In genomic region chr1:175385581-175386235, GRCm38 (mm10) we compare ENCODE assay signal across 10 mouse cellular contexts.
DNase-seq lines count a peak whose midpoint lies in the region; ATAC-seq lines count a peak whose summit lies in the region.
"Had no signal": no experiment of that assay in that cellular context is flagged by ENCODE, and none has a peak within 500 bp of the region (broad histone marks: within the 10 kb centered on the region; RNA-seq: fewer than 3 reads in every experiment).

No protein-coding gene starts in this region.

- H3K9ac ChIP-seq in forebrain, embryonic 16.5 days (replicated peaks; ENCODE audit: low read depth, low read length), result no peak overlapping the region
- no peak overlapping the region for H3K9ac ChIP-seq in midbrain, embryonic 11.5 days (ENCODE audit: low read length)

- no peaks in the 10 kb centered on the region for H3K27me3 ChIP-seq in forebrain, embryonic 16.5 days (replicated peaks; ENCODE audit: control insufficient read depth, insufficient read depth, low read length)
- no peaks in the 10 kb centered on the region for H3K27me3 ChIP-seq in midbrain, embryonic 11.5 days (ENCODE audit: control insufficient read depth, insufficient read depth, low read length)

- H3K4me2 ChIP-seq in forebrain, embryonic 16.5 days (ENCODE audit: low read length), result no peak overlapping the region
- no peak overlapping the region for H3K4me2 ChIP-seq in midbrain, embryonic 11.5 days

- peaks cover 7% of the 10 kb centered on the region for H3K4me1 ChIP-seq in forebrain, embryonic 16.5 days (replicated peaks; ENCODE audit: control insufficient read depth, insufficient read depth, low read length)
- H3K4me1 ChIP-seq in midbrain, embryonic 11.5 days (ENCODE audit: control insufficient read depth, insufficient read depth, low read length), result peaks cover 6% of the 10 kb centered on the region; the same call in 1 of the 2 replicates

- H3K9me3 ChIP-seq in forebrain, embryonic 16.5 days (ENCODE audit: control insufficient read depth, low read length), result no peaks in the 10 kb centered on the region
- no peaks in the 10 kb centered on the region for H3K9me3 ChIP-seq in midbrain, embryonic 11.5 days (ENCODE audit: control insufficient read depth, low read length)

- H3K36me3 ChIP-seq in forebrain, embryonic 16.5 days (ENCODE audit: control insufficient read depth, insufficient read depth), result no peaks in the 10 kb centered on the region
- H3K36me3 ChIP-seq in midbrain, embryonic 11.5 days (ENCODE audit: control insufficient read depth, insufficient read depth, low read length), result no peaks in the 10 kb centered on the region

- H3K4me3 ChIP-seq in forebrain, embryonic 16.5 days (replicated peaks; ENCODE audit: low read length), result no peak overlapping the region
- H3K4me3 ChIP-seq in midbrain, embryonic 11.5 days (ENCODE audit: low read depth, low read length), result no peak overlapping the region

- WGBS in forebrain, embryonic 16.5 days, result 9% methylated on average over 3 of the region's 3 CpGs
- WGBS in midbrain, embryonic 11.5 days, result 26% methylated on average over 3 of the region's 3 CpGs

- no peak overlapping the region for H3K27ac ChIP-seq in forebrain, embryonic 16.5 days (ENCODE audit: low read length)
- H3K27ac ChIP-seq in midbrain, embryonic 11.5 days (ENCODE audit: low read depth, low read length), result no peak overlapping the region

- ATAC-seq in forebrain, embryonic 16.5 days, result peak; percentile 91
- ATAC-seq in midbrain, embryonic 11.5 days (ENCODE audit: low FRiP score), result peak; percentile 81
- ATAC-seq in inflammation-experienced regulatory T-cells, adult 6 months, result no peak
- ATAC-seq: intestine, embryonic 16.5 days had no signal

- peak; percentile 38 for DNase-seq in R1 (ENCODE audit: low read depth, low spot score)
- DNase-seq in cerebellum, adult 9-11 months, result peak; percentile 44
- DNase-seq in midbrain, embryonic 11.5 days (ENCODE audit: low spot score, missing footprints), result no peak
- no peak for DNase-seq in kidney, postnatal 25 days
- DNase-seq in T-cell, adult 2 months (ENCODE audit: low spot score), result no peak
- DNase-seq in ovary, postnatal 10 days (ENCODE audit: low spot score), result no peak
- DNase-seq: gastrocnemius, postnatal 10 days had no signal

Comparison
In these comparisons a context has a peak if more than half of its experiments do, and no peak if none do; other contexts are left out.
1. DNase-seq: peak in R1 (single experiment) and cerebellum, adult 9-11 months (single experiment); none in midbrain, embryonic 11.5 days (single experiment), kidney, postnatal 25 days (0 of 2), T-cell, adult 2 months (single experiment) and ovary, postnatal 10 days (single experiment).